Mouse (Mus musculus) monocyte, adult 5-6 weeks (primary cell): Measurements from ENCODE around the gene Defb22. TPM values are rescaled to one million over a fixed set of nuclear protein-coding genes. Genes with fewer than 3 reads are reported as not detected.

Experiments
- ATAC-seq: fragments of 153-309, 156-312 bp; replicated peaks from 2 replicates; pipeline ENCODE4 v1.8.0; 2017; ENCODE audit warnings: mild to moderate bottlenecking; ENCODE audit not compliant: low TSS enrichment, insufficient number of reproducible peaks, severe bottlenecking, poor library complexity, low FRiP score
- total RNA-seq: library from RNA; stranded (forward); fragments of 200-1000, 200-491, 200-594 nt; gene quantifications from 3 replicates; pipeline ENCODE4 v1.2.3, GENCODE M21; 2017

Gene Defb22
- total RNA-seq, result not detected in 3 replicates

GRCm38 (mm10) chr2:152490038-152490437 is at the start of gene Defb22:
Gene Defb22 (minus strand): TSS chr2:152490138.
- ATAC-seq, result no peak

- ATAC-seq, result no peak
These were observed 28.0 kb upstream of the Defb22 start, which contains the start of gene Defb28 for GRCm38 (mm10) chr2:152517981-152518380. Gene Defb28 (plus strand): TSS chr2:152518255.

- ATAC-seq, result no peak
These were observed 26.1 kb upstream of the Defb22 start for GRCm38 (mm10) chr2:152516084-152516483.

- ATAC-seq, result no peak
These were observed 21.7 kb upstream of the Defb22 start, which contains the start of gene Defb26 for GRCm38 (mm10) chr2:152511592-152511991. Gene Defb26 (minus strand): TSS chr2:152511692.

GRCm38 (mm10) chr2:152503950-152504349 is 14.0 kb upstream of the Defb22 start:
- ATAC-seq, result no peak

- no peak for ATAC-seq
These were observed 10.9 kb upstream of the Defb22 start for GRCm38 (mm10) chr2:152500863-152501229.

GRCm38 (mm10) chr2:152500204-152500862 is 10.4 kb upstream of the Defb22 start:
- ATAC-seq, result no peak

GRCm38 (mm10) chr2:152498020-152498419 is 8.1 kb upstream of the Defb22 start:
- ATAC-seq, result no peak

GRCm38 (mm10) chr2:152493151-152493550 is 3.2 kb upstream of the Defb22 start:
- no peak for ATAC-seq

GRCm38 (mm10) chr2:152487024-152487423 is 2.9 kb downstream of the Defb22 start:
- ATAC-seq, result no peak

GRCm38 (mm10) chr2:152481726-152482125 is 8.2 kb downstream of the Defb22 start:
- ATAC-seq, result no peak

GRCm38 (mm10) chr2:152480881-152481280 is 9.1 kb downstream of the Defb22 start:
- ATAC-seq, result no peak

GRCm38 (mm10) chr2:152476763-152477162 is 13.2 kb downstream of the Defb22 start, which contains the start of gene Defb20:
Gene Defb20 (plus strand): TSS chr2:152477063.
- ATAC-seq, result no peak

GRCm38 (mm10) chr2:152472434-152472833 is 17.5 kb downstream of the Defb22 start:
- ATAC-seq, result no peak

- ATAC-seq, result no peak
These were observed 19.0 kb downstream of the Defb22 start for GRCm38 (mm10) chr2:152470973-152471372.

- no peak for ATAC-seq
These were observed 25.3 kb downstream of the Defb22 start, which contains the start of gene Defb23 for GRCm38 (mm10) chr2:152464570-152465150. Gene Defb23 (minus strand): TSS chr2:152464620.

- no peak for ATAC-seq
These were observed 30.7 kb downstream of the Defb22 start for GRCm38 (mm10) chr2:152459241-152459640.

GRCm38 (mm10) chr2:152452101-152452781 is 37.7 kb downstream of the Defb22 start:
- ATAC-seq, result 0 out of 2 replicates have a peak, but pooled peaks have one; percentile 35

GRCm38 (mm10) chr2:152450241-152450640 is 39.7 kb downstream of the Defb22 start:
- ATAC-seq, result no peak

- no peak for ATAC-seq
These were observed 42.5 kb downstream of the Defb22 start for GRCm38 (mm10) chr2:152447461-152447860.
